Mouse (Mus musculus): ENCODE results near the gene Mtus2.

- TF ChIP-seq CTCF (conservative IDR thresholded peaks at IDR 0.05; ENCODE audit: insufficient read depth, insufficient read length, low read depth, low read length) = 0 out of 2 replicates have a peak, but pooled peaks have one; percentile 10
- no peak for TF ChIP-seq POLR2A (IDR thresholded peaks at IDR 0.05; ENCODE audit: low read depth, low read length)
Measured at GRCm38 (mm10) chr5:148310790-148311189, 353.7 kb downstream of the Mtus2 start.
